In the genomic region with DNA sequence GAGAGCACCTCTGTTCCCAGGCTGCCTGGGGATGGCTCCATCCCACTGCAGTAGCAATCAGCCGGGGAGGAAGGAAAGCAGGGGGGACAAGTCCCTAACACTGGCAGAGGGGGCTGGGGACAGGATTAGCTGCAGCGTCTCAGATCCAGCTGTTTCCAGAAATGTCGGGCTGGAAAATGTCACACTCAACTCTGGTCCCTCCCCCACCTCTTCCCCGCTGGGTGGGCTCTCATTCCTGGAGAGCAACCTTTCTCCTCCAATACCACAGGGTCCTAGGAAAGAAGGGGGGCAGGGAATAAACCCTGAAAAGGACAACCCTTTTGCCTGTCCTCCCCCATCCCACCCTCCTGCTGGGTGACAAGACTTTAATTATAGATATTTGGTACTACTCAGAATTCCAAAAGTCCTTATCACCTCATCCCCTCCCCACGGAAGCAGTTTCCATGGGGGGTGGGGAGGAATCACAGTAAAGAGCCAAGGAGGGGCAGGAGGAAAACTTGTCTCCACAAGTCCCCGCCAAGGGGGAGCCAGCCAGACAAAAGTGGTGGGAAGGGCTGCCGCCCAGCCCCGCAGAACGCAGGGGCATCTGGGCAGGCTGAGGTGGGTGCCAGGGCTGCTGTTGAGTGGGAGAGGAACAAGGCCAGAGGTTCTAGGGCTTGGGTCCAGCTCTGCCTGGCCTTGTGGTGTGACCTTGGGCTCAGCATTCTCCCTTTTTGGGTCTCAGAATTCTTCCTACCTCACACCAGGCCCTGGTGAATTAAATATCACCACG, we compare ENCODE assay signal across 9 mouse cellular contexts. TPM values are rescaled to one million over a fixed set of nuclear protein-coding genes. Genes with fewer than 3 reads are reported as not detected.
A peak's percentile ranks its signal among the peaks of the same experiment; 100 is the strongest.
DNase-seq lines count a peak whose midpoint lies in the region; ATAC-seq and TF ChIP-seq lines count a peak whose summit lies in the region.
"Had no signal": no experiment of that assay in that cellular context is flagged by ENCODE, and none has a peak within 500 bp of the region (broad histone marks: within the 10 kb centered on the region; RNA-seq: fewer than 3 reads in every experiment).

No protein-coding gene starts in this region.

- H3K36me3 ChIP-seq in kidney, embryonic 16.5 days (ENCODE audit: insufficient read depth, low read length), result peaks cover 31% of the 10 kb centered on the region
- no peaks in the 10 kb centered on the region for H3K36me3 ChIP-seq in forebrain, embryonic 16.5 days (ENCODE audit: control insufficient read depth, insufficient read depth)
- H3K36me3 ChIP-seq in liver, postnatal 0 days (replicated peaks; ENCODE audit: insufficient read depth, low read length), result no peaks in the 10 kb centered on the region

- H3K4me2 ChIP-seq in kidney, embryonic 16.5 days (replicated peaks; ENCODE audit: low read depth, low read length), result peak overlapping the region; percentile 86
- H3K4me2 ChIP-seq in forebrain, embryonic 16.5 days (ENCODE audit: low read length), result peak overlapping the region; percentile 17; the same call in 1 of the 2 replicates
- 0 out of 2 replicates have a peak overlapping the region, but pooled peaks have one; percentile 5 for H3K4me2 ChIP-seq in liver, postnatal 0 days (ENCODE audit: low read depth, low read length)

- TF ChIP-seq CTCF in liver, postnatal 0 days (IDR thresholded peaks at IDR 0.05; ENCODE audit: low read depth), result no peak

- peak overlapping the region; percentile 99 for H3K9ac ChIP-seq in kidney, embryonic 16.5 days (replicated peaks; ENCODE audit: low read length)
- H3K9ac ChIP-seq in forebrain, embryonic 16.5 days (replicated peaks; ENCODE audit: low read depth, low read length), result no peak overlapping the region
- H3K9ac ChIP-seq in liver, postnatal 0 days (replicated peaks), result no peak overlapping the region

- no peak for ATAC-seq in kidney, embryonic 16.5 days (ENCODE audit: low FRiP score, low TSS enrichment)
- ATAC-seq in forebrain, embryonic 16.5 days, result peak; percentile 30; the same call in 1 of the 2 replicates
- no peak for ATAC-seq in liver, postnatal 0 days
- no peak for ATAC-seq in frontal cortex, adult (ENCODE audit: low TSS enrichment)

- H3K4me3 ChIP-seq in kidney, embryonic 16.5 days (ENCODE audit: low read length), result peak overlapping the region; percentile 88
- no peak overlapping the region for H3K4me3 ChIP-seq in forebrain, embryonic 16.5 days (replicated peaks; ENCODE audit: low read length)
- H3K4me3 ChIP-seq in liver, postnatal 0 days (ENCODE audit: low read depth, low read length), result no peak overlapping the region

- H3K27me3 ChIP-seq in kidney, embryonic 16.5 days (ENCODE audit: insufficient read depth, low read length), result no peaks in the 10 kb centered on the region
- no peaks in the 10 kb centered on the region for H3K27me3 ChIP-seq in forebrain, embryonic 16.5 days (replicated peaks; ENCODE audit: control insufficient read depth, insufficient read depth, low read length)
- peaks cover 15% of the 10 kb centered on the region for H3K27me3 ChIP-seq in liver, postnatal 0 days (ENCODE audit: insufficient read depth, low read length)

- TF ChIP-seq EP300 in liver, postnatal 0 days (IDR thresholded peaks at IDR 0.05; ENCODE audit: low read depth), result no peak

- 27% methylated on average over 10 of the region's 10 CpGs for WGBS in kidney, embryonic 16.5 days
- WGBS in forebrain, embryonic 16.5 days, result 20% methylated on average over 10 of the region's 10 CpGs
- WGBS in liver, postnatal 0 days (ENCODE audit: insufficient replicate concordance), result 66% methylated on average over 10 of the region's 10 CpGs

- H3K27ac ChIP-seq in kidney, embryonic 16.5 days (ENCODE audit: low read length), result peak overlapping the region; percentile 2; the same call in 1 of the 2 replicates
- H3K27ac ChIP-seq in forebrain, embryonic 16.5 days (ENCODE audit: low read length), result no peak overlapping the region
- no peak overlapping the region for H3K27ac ChIP-seq in liver, postnatal 0 days (ENCODE audit: low read depth)

- H3K4me1 ChIP-seq in kidney, embryonic 16.5 days (ENCODE audit: insufficient read depth, low read length), result peaks cover 96% of the 10 kb centered on the region
- peaks cover 68% of the 10 kb centered on the region for H3K4me1 ChIP-seq in forebrain, embryonic 16.5 days (replicated peaks; ENCODE audit: control insufficient read depth, insufficient read depth, low read length)
- H3K4me1 ChIP-seq in liver, postnatal 0 days (ENCODE audit: insufficient read depth), result peaks cover under 1% of the 10 kb centered on the region; the same call in 1 of the 2 replicates

- H3K9me3 ChIP-seq in kidney, embryonic 16.5 days (ENCODE audit: low read length), result no peaks in the 10 kb centered on the region
- H3K9me3 ChIP-seq in forebrain, embryonic 16.5 days (ENCODE audit: control insufficient read depth, low read length), result no peaks in the 10 kb centered on the region
- no peaks in the 10 kb centered on the region for H3K9me3 ChIP-seq in liver, postnatal 0 days (ENCODE audit: low read length)

- no peak for DNase-seq in kidney, adult 18-20 months
- peak; percentile 60 for DNase-seq in adrenal gland, postnatal 10 days
- no peak for DNase-seq in liver, postnatal 0 days
- DNase-seq in T-cell, adult 2 months (ENCODE audit: low spot score), result no peak
- DNase-seq in layer of hippocampus, adult 9-11 months, result no peak
- DNase-seq: thymus, postnatal 36 days had no signal

RNA-seq across cellular contexts. Expression of gene Arhgef17, which starts 7.0 kb away (rescaled TPM):
- polyA plus RNA-seq in kidney, embryonic 16.5 days (2015; fragmentation: Nextera tagmentation; extraction: Ambion mirVana), result 10.7 and 10.8 TPM in 2 replicates
- 10 to 100 TPM; 35.2 to 43.2 TPM for total RNA-seq in adrenal gland, postnatal 10 days (2021)
- 8.5 and 10.2 TPM in 2 replicates for polyA plus RNA-seq in forebrain, embryonic 16.5 days (2015; fragmentation: Nextera tagmentation; extraction: Ambion mirVana)
- 0.35 and 0.38 TPM in 2 replicates for polyA plus RNA-seq in liver, postnatal 0 days (2015; fragmentation: Nextera tagmentation; extraction: Ambion mirVana)

RNA-seq across cellular contexts. Expression of gene P2ry6, which starts 49.6 kb away (rescaled TPM):
- 4.8 and 5.2 TPM in 2 replicates for polyA plus RNA-seq in kidney, embryonic 16.5 days (2015; fragmentation: Nextera tagmentation; extraction: Ambion mirVana)
- 1 to 10 TPM; 3.8 to 4.2 TPM for total RNA-seq in adrenal gland, postnatal 10 days (2021)
- polyA plus RNA-seq in forebrain, embryonic 16.5 days (2015; fragmentation: Nextera tagmentation; extraction: Ambion mirVana), result 2.6 and 2.9 TPM in 2 replicates
- polyA plus RNA-seq in liver, postnatal 0 days (2015; fragmentation: Nextera tagmentation; extraction: Ambion mirVana), result 5.3 and 6.0 TPM in 2 replicates

Comparison
In these comparisons a context has a peak if more than half of its experiments do, and no peak if none do; other contexts are left out.
1. H3K4me2 ChIP-seq: peak in every context shown above with its lines; median percentile 86 in kidney, embryonic 16.5 days; 17 in forebrain, embryonic 16.5 days; 5 in liver, postnatal 0 days.